Mouse (Mus musculus) heart, embryonic 11.5 days (tissue): ENCODE data around the gene Iffo1. TPM values are rescaled to one million over a fixed set of nuclear protein-coding genes. Genes with fewer than 3 reads are reported as not detected.

Experiments used
- ATAC-seq: fragments of 200-750 bp; cut with Nextera tagmentation; replicated peaks from 2 replicates; pipeline ENCODE4 v1.8.0; 2017; ENCODE audit warnings: moderate library complexity; ENCODE audit not compliant: insufficient number of reproducible peaks, low FRiP score, low TSS enrichment
- H3K27ac ChIP-seq: fragments of 300-500 bp; sonication (generic); 2 replicates; pipeline ENCODE4 v1.5.1; 2014; ENCODE audit warnings: mild to moderate bottlenecking, low read depth, low read length
- H3K27me3 ChIP-seq: fragments of 300-500 bp; sonication (generic); 2 replicates; pipeline ENCODE4 v1.6.1; 2014; ENCODE audit warnings: mild to moderate bottlenecking, low read length, mixed read lengths; ENCODE audit not compliant: control insufficient read depth, insufficient read depth
- H3K36me3 ChIP-seq: fragments of 300-500 bp; sonication (generic); 2 replicates; pipeline ENCODE4 v1.6.1; 2014; ENCODE audit warnings: mild to moderate bottlenecking, low read length, moderate library complexity, mixed read lengths; ENCODE audit not compliant: control insufficient read depth, insufficient read depth
- H3K4me1 ChIP-seq: fragments of 300-500 bp; sonication (generic); 2 replicates; pipeline ENCODE4 v1.6.1; 2014; ENCODE audit warnings: low read length; ENCODE audit not compliant: control insufficient read depth, insufficient read depth
- H3K4me2 ChIP-seq: fragments of 300-500 bp; sonication (generic); 2 replicates; pipeline ENCODE4 v1.6.1; 2014; ENCODE audit warnings: mild to moderate bottlenecking, moderate library complexity
- H3K4me3 ChIP-seq: fragments of 300-500 bp; sonication (generic); 2 replicates; pipeline ENCODE4 v1.5.1; 2014; ENCODE audit warnings: low read depth, low read length
- H3K9ac ChIP-seq: fragments of 300-500 bp; sonication (generic); 2 replicates; pipeline ENCODE4 v1.6.1; 2014; ENCODE audit warnings: mild to moderate bottlenecking, low read depth, low read length, moderate library complexity
- H3K9me3 ChIP-seq: fragments of 300-500 bp; sonication (generic); replicated peaks from 2 replicates; pipeline ENCODE4 v1.6.1; 2016; ENCODE audit warnings: low read length; ENCODE audit not compliant: control insufficient read depth
- WGBS: fragments of 180-500 bp; shearing (Covaris S2); extraction: QIAGEN DNeasy Blood & Tissue Kit; methylation state at CpG from one replicate; pipeline ENCODE4 v1.1.7; 2014; ENCODE audit not compliant: insufficient replicate concordance; 5-methylcytosine and 5-hydroxymethylcytosine counted together
- polyA plus RNA-seq: library from polyadenylated mRNA; unstranded; fragments of >200 nt; fragmentation: Nextera tagmentation; extraction: Ambion mirVana; gene quantifications from 2 replicates; pipeline ENCODE4 v1.2.1, GENCODE M21; 2014

Iffo1 gene
- polyA plus RNA-seq, 1 experiment from 2014 or later = 6.7 TPM

DNA sequence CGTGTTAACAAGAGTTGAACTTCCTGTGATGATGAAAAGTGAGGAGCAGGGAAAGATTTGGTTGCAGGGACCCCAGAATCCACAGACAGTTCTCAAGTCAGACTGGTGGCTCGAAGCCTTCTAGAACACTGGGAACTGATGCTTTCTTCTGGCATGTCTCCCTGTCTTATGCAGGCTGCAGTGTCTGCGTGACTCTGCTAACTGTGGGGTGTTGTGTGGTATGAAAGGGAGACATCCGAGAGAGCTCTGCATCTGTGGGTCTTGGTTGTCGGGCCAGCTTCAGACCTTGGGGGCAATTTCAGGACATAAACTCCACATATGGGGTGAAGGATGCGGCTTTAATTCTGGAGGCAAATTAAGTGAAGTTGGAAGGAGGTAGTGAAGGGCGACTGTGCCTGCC lies 1.1 kb downstream of the Iffo1 start:
- 58% methylated on average over 7 of the region's 7 CpGs for WGBS
- H3K4me1 ChIP-seq = peaks cover 40% of the 10 kb centered on the region
- H3K27ac ChIP-seq = peak overlapping the region; percentile 7; the same call in 1 of the 2 replicates

DNA sequence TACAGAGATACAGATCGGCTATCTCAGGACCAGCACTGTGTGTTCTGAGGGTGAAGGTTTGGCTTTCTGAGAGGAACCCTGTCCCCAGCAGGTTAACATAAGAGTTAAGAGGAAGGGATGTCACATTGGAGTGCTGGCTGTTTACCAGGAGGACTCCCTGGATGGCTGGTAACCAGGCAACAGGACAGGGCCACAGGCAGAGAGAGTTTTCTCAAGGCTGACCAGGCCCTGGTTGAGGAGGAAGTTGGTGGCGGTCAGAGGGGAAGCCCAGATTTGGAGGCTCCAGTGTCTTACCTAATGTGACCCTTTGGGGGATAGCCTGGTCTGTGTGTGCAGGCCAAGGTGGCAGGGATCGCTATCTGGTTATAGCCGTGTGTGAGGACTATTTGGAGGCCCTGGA lies 1.8 kb downstream of the Iffo1 start:
- 54% methylated on average over 4 of the region's 4 CpGs for WGBS
- peak overlapping the region; percentile 86 for H3K9ac ChIP-seq

More for the DNA sequence above, 1.1 kb downstream of the Iffo1 start:
- Histone ChIP-seq H3K4me2 (peak overlapping the region; percentile 94), H3K9ac (peak overlapping the region; percentile 86), H3K4me3 (peak overlapping the region; percentile 82), H3K27me3 (no peaks in the 10 kb centered on the region), H3K36me3 (peaks cover 13% of the 10 kb centered on the region), H3K9me3 (no peaks in the 10 kb centered on the region)
- ATAC-seq = no peak

DNA sequence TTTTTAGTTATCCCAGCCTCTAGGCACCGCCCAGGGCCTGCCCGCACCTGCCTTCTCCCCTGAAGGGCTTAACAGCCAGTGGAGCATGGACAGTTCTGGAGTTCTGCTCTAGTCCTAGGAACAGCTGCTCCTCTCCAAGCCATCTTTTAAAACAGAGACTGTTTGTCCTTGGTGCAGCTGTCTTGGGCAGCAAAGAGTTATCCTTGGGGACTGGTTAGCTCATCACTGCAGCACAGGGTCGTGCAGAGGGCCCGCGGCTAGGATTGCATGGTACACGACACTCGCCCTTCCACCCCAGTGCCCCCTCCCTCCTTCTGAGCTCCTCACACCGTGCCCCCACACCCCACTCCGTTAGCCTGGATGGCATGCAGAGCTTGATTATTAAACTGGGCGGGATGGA lies 2.3 kb downstream of the Iffo1 start:
- no peaks in the 10 kb centered on the region for H3K9me3 ChIP-seq
- H3K4me2 ChIP-seq = peak overlapping the region; percentile 94
- peaks cover 6% of the 10 kb centered on the region; the same call in 1 of the 2 replicates for H3K36me3 ChIP-seq
- WGBS = 56% methylated on average over 10 of the region's 10 CpGs
- peak overlapping the region; percentile 86 for H3K9ac ChIP-seq
- no peak overlapping the region; the same call in 1 of the 2 replicates for H3K4me3 ChIP-seq
- H3K27me3 ChIP-seq = no peaks in the 10 kb centered on the region
- H3K27ac ChIP-seq = peak overlapping the region; percentile 89
- ATAC-seq = no peak
- H3K4me1 ChIP-seq = peaks cover 40% of the 10 kb centered on the region

More for the DNA sequence above, 1.8 kb downstream of the Iffo1 start:
- Histone ChIP-seq H3K4me3 (peak overlapping the region; percentile 82), H3K4me2 (peak overlapping the region; percentile 94), H3K36me3 (peaks cover 9% of the 10 kb centered on the region), H3K27ac (peak overlapping the region; percentile 89), H3K9me3 (no peaks in the 10 kb centered on the region), H3K27me3 (no peaks in the 10 kb centered on the region), H3K4me1 (peaks cover 40% of the 10 kb centered on the region)
- no peak for ATAC-seq

DNA sequence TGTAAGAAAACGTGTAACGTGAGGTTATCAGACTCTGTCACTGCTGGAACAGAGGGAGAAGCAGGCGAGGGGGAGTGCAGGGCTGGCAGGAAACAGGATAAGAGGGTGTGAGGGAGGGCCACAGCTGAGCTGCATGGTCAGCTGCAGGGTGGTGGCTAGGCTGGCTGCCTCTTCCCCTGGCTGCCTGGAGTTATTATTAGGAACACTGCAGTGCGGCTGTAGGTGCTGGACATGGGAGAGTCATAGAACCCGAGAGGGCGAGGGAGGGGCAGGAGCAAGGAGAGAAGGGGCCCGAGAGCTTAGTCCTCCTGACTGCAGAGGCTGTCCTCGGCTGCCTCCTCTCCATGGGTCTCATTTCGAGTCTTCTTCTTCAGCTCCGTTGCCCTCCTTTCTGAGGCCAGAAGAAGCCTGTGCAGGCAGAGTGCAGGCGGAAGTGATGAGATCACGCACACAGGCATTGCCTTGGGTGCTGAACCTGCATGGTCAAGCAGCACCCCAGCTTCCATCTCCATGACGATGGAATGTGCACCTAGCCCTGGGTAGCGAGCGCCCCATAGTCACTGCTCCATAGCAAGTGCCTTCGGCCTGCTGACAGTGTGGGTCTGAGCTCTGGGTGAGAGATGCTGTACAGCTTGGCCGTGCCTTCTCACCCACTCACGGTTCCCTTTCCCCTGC lies 3.3 kb downstream of the Iffo1 start:
- Histone ChIP-seq H3K9ac (peak overlapping the region; percentile 86), H3K4me3 (peak overlapping the region; percentile 19), H3K4me1 (peaks cover 40% of the 10 kb centered on the region), H3K9me3 (no peaks in the 10 kb centered on the region), H3K27ac (peak overlapping the region; percentile 89), H3K4me2 (peak overlapping the region; percentile 94), H3K27me3 (no peaks in the 10 kb centered on the region), H3K36me3 (peaks cover 9% of the 10 kb centered on the region)
- peak; percentile 60 for ATAC-seq
- WGBS = 36% methylated on average over 18 of the region's 18 CpGs

DNA sequence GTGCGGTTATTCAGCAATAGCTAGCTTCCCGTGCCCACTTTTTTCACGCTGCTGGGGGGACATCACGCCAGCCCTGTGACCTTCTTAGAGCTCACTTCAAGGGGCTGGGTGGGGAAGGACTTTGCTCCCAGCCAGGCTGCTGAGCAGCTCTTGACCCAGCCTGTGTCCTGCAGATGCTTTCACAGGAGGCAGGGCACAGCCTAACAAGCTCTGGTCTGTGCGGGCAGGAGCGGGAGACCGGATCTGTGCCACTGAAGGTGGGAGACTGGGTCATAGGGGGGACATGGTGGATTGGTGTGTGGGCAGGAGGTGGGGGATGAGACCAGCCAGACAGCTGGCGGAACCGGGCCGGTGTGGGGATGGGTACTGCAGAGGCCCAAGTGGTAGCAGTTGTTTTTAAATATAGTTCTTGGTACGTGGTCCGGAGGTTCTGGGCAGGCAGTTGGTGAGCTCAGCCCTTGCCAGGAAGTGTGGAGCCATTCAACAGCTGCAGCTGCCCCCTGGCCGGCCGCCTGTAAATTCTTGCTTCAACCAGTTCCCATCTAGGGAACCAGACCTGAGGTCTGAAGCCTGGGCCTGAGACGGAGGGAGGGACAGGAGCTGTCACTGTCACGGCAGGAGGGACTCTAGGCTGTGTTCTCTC lies 4.0 kb downstream of the Iffo1 start:
- Histone ChIP-seq H3K4me2 (peak overlapping the region; percentile 94), H3K4me3 (peak overlapping the region; percentile 19), H3K9me3 (no peaks in the 10 kb centered on the region), H3K27me3 (no peaks in the 10 kb centered on the region), H3K4me1 (peaks cover 40% of the 10 kb centered on the region), H3K27ac (peak overlapping the region; percentile 89), H3K36me3 (peaks cover 9% of the 10 kb centered on the region), H3K9ac (peak overlapping the region; percentile 86)
- ATAC-seq = no peak
- WGBS = 59% methylated on average over 16 of the region's 16 CpGs

- H3K27ac ChIP-seq = peak overlapping the region; percentile 89
Observed at GRCm38 (mm10) chr6:125149569-125149950, 4.5 kb downstream of the Iffo1 start.

DNA sequence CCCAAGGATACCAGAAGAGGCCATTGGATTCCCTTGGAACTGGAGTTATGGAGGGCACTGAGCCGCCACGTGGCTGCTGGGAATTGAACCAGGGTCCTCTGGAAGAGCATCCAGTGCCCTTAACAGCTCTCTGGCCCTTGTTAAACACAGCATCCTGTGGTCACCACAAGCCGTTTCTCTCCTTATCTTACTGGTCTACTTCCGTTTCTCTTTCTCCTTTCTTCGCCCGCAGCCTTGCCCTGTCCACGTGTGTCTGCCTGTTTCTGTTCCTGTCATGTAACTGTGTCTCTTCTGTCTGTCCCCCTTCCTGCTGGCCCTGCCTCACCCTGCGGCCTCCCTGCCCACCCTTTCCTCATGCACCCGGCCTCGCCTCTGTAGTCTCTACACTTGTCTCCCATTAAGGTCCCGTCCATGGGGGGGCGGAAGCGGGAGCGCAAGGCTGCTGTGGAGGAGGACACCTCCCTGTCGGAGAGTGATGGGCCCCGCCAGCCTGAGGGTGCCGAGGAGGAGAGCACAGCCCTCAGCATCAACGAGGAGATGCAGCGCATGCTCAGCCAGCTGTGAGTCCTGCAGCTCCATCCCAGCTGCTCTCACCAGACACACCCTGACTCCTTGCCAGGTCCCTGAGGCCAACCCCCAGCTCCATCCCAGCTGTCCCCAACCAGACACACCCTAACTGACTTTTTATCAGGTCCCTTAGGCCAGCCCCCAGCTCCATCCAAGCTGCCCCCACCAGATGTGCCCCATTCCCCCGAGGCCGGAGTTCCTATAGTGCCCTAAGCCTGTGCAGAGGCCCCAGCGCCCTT lies 7.4 kb downstream of the Iffo1 start:
- no peak for ATAC-seq
- Histone ChIP-seq H3K4me1 (peaks cover 22% of the 10 kb centered on the region), H3K27ac (no peak overlapping the region), H3K4me3 (no peak overlapping the region), H3K4me2 (no peak overlapping the region), H3K36me3 (peaks cover 11% of the 10 kb centered on the region), H3K27me3 (no peaks in the 10 kb centered on the region), H3K9ac (no peak overlapping the region), H3K9me3 (no peaks in the 10 kb centered on the region)
- WGBS = 77% methylated on average over 22 of the region's 22 CpGs

More at GRCm38 (mm10) chr6:125149569-125149950, 4.5 kb downstream of the Iffo1 start:
- WGBS = 69% methylated on average over 7 of the region's 7 CpGs
- peak overlapping the region; percentile 86 for H3K9ac ChIP-seq
- H3K4me3 ChIP-seq = no peak overlapping the region; the same call in 1 of the 2 replicates
- ATAC-seq = no peak
- H3K36me3 ChIP-seq = peaks cover 9% of the 10 kb centered on the region
- no peaks in the 10 kb centered on the region for H3K27me3 ChIP-seq
- peaks cover 40% of the 10 kb centered on the region for H3K4me1 ChIP-seq
- peak overlapping the region; percentile 94 for H3K4me2 ChIP-seq
- H3K9me3 ChIP-seq = no peaks in the 10 kb centered on the region

- no peak for ATAC-seq
Observed at GRCm38 (mm10) chr6:125153018-125153389, 8.0 kb downstream of the Iffo1 start.

More at GRCm38 (mm10) chr6:125153018-125153389, 8.0 kb downstream of the Iffo1 start:
- WGBS = 83% methylated on average over 5 of the region's 5 CpGs
- peaks cover 14% of the 10 kb centered on the region for H3K36me3 ChIP-seq
- H3K9me3 ChIP-seq = no peaks in the 10 kb centered on the region
- peaks cover 16% of the 10 kb centered on the region for H3K4me1 ChIP-seq
- no peak overlapping the region for H3K4me2 ChIP-seq
- no peaks in the 10 kb centered on the region for H3K27me3 ChIP-seq
- H3K4me3 ChIP-seq = no peak overlapping the region
- H3K9ac ChIP-seq = no peak overlapping the region
- no peak overlapping the region for H3K27ac ChIP-seq
